Mouse (Mus musculus) lung, embryonic 16.5 days (tissue): ENCODE data around the gene Slc5a10. TPM values are rescaled to one million over a fixed set of nuclear protein-coding genes. Genes with fewer than 3 reads are reported as not detected.

Experiments
- ATAC-seq: fragments of 200-750 bp; cut with Nextera tagmentation; 2 replicates; pipeline ENCODE4 v1.8.0; 2017; ENCODE audit warnings: low read depth, mild to moderate bottlenecking, moderate library complexity
- H3K27ac ChIP-seq: fragments of 300-500 bp; sonication (generic); 2 replicates; pipeline ENCODE4 v1.5.1; 2014; ENCODE audit warnings: mild to moderate bottlenecking, control low read depth, low read length
- H3K27me3 ChIP-seq: fragments of 300-500 bp; sonication (generic); 2 replicates; pipeline ENCODE4 v1.6.1; 2014; ENCODE audit warnings: low read depth, low read length, mixed read lengths; ENCODE audit not compliant: control insufficient read depth, insufficient read depth
- H3K36me3 ChIP-seq: fragments of 300-500 bp; sonication (generic); 2 replicates; pipeline ENCODE4 v1.6.1; 2014; ENCODE audit warnings: low read length; ENCODE audit not compliant: control insufficient read depth, insufficient read depth
- H3K4me1 ChIP-seq: fragments of 300-500 bp; sonication (generic); replicated peaks from 2 replicates; pipeline ENCODE4 v1.6.1; 2014; ENCODE audit warnings: low read length, mixed read lengths; ENCODE audit not compliant: control insufficient read depth, insufficient read depth
- H3K4me2 ChIP-seq: fragments of 300-500 bp; sonication (generic); 2 replicates; pipeline ENCODE4 v1.6.1; 2014; ENCODE audit warnings: low read depth, low read length, control low read depth
- H3K4me3 ChIP-seq: fragments of 300-500 bp; sonication (generic); 2 replicates; pipeline ENCODE4 v1.5.1; 2014; ENCODE audit warnings: mild to moderate bottlenecking, low read length, control low read depth
- H3K9ac ChIP-seq: fragments of 300-500 bp; sonication (generic); 2 replicates; pipeline ENCODE4 v1.6.1; 2014; ENCODE audit warnings: low read length, control low read depth
- H3K9me3 ChIP-seq: fragments of 300-500 bp; sonication (generic); 2 replicates; pipeline ENCODE4 v1.6.1; 2016; ENCODE audit warnings: low read length; ENCODE audit not compliant: control insufficient read depth
- WGBS: fragments of 180-500 bp; shearing (Covaris S2); extraction: QIAGEN DNeasy Blood & Tissue Kit; methylation state at CpG from one replicate; pipeline ENCODE4 v1.1.7; 2014; 5-methylcytosine and 5-hydroxymethylcytosine counted together
- polyA plus RNA-seq: library from polyadenylated mRNA; unstranded; fragments of >200 nt; fragmentation: Nextera tagmentation; extraction: Ambion mirVana; gene quantifications from 2 replicates; pipeline ENCODE4 v1.2.1, GENCODE M21; 2015

The Slc5a10 gene
- polyA plus RNA-seq, 1 experiment from 2014 or later = 0.08 TPM

DNA sequence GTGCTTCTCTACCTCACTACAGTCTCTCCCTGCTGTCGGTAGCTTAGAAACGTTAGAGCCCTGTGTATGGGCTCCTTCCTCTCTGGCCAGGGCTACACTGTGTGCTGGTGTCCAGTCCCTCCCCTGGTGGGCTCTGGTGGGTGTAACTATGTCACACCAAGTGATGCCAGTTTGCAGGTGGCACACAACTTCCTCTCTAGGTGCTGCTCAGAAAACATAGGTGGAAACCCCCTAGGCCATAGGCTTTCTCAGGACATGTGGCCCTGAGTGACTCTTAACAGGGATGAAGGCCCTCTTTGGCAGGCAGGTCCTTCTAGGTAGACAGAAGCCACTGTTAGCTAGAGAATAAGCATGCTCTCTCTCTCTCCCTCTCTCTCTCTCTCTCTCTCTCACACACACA, 63.2 kb downstream of the Slc5a10 start:
- WGBS = 54% methylated on average over 2 of the region's 2 CpGs
- Histone ChIP-seq H3K4me2 (no peak overlapping the region), H3K27ac (no peak overlapping the region), H3K27me3 (no peaks in the 10 kb centered on the region), H3K4me1 (no peaks in the 10 kb centered on the region), H3K9ac (no peak overlapping the region), H3K36me3 (no peaks in the 10 kb centered on the region), H3K4me3 (no peak overlapping the region), H3K9me3 (no peaks in the 10 kb centered on the region)
- ATAC-seq = no peak

DNA sequence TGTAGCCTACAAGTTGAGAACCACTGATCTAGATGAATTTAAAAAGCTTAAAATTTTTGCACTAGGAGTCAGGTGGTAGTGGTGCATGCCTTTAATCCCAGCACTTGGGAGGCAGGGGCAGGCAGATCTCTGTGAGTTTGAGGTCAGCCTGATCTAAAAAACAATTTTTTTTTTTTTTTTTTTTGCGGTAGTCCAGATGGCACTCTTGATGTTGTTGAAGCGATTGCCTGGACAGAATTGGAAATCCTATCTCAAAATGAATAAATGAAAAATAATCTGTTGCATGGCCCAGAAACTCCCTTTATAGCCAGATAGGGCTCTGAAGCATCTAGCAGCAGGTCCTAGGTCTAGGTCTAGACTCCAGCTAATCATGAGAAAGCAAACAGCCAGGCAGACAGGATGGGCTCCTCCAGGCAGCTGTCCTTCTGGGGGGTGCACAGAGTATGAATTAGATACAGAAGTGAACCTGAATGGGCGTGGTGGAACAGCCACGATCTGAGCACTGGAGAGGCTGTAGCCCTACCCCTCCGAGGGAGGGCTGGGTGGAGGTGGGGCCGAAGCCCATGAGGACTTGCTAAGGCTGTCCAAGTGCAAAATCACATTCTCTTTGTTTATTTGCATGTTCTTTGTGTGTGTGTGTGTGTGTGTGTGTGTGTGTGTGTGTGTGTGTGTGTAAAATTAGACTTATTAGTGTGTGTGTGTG, 64.3 kb downstream of the Slc5a10 start:
- H3K9me3 ChIP-seq = no peaks in the 10 kb centered on the region
- no peaks in the 10 kb centered on the region for H3K4me1 ChIP-seq
- ATAC-seq = no peak
- H3K4me2 ChIP-seq = no peak overlapping the region
- H3K4me3 ChIP-seq = no peak overlapping the region
- H3K9ac ChIP-seq = no peak overlapping the region
- WGBS = 53% methylated on average over 6 of the region's 6 CpGs
- H3K27me3 ChIP-seq = no peaks in the 10 kb centered on the region
- H3K27ac ChIP-seq = no peak overlapping the region
- H3K36me3 ChIP-seq = no peaks in the 10 kb centered on the region

DNA sequence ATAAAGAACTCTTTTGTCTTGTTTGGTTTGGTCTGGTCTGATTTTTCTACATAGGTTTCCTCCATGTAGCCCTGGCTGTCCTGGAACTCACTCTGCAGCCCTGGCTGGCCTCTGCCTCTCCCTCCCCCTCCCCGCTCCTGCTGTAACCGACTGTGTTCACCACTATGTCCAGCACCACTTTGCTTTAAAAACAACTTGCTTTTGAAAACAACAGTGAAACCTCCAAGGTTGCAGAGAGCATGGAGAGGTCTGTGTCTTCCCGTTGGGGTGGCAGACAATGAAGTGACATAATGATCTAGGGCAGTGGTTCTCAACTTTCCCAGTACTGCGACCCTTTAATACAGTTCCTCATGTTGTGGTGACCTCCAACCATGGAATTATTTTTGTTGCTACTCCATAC, 65.0 kb downstream of the Slc5a10 start:
- Histone ChIP-seq H3K4me2 (peak overlapping the region; percentile 51), H3K27me3 (no peaks in the 10 kb centered on the region), H3K36me3 (no peaks in the 10 kb centered on the region), H3K9me3 (no peaks in the 10 kb centered on the region), H3K27ac (no peak overlapping the region), H3K9ac (no peak overlapping the region), H3K4me3 (no peak overlapping the region), H3K4me1 (no peaks in the 10 kb centered on the region)
- ATAC-seq = no peak
- WGBS = 59% methylated on average over 4 of the region's 4 CpGs

DNA sequence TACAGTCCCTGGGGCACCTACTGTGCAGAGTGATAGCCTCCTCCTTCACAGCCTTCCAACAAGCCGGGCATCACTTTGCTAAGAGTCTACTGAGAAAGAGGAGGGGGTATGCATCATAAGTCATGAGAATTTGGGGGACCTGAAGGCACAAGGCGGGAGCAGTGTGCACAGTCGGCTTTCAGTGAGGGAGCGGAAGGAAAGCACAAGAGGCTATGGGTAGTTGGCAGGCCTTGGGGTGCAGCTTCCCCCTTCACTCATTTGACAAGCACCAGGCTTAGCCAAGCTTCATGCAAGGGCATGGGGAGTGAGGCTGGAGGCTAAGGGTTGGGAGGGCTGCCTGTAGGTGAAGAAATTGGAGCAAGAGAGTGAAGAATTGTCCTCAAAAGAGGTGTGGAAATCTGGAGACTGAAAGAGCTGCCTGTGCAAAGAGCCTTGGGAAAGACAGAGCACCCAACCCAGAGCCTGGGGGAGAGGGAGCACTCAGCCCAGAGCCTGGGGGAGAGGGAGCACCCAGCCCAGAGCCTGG, 65.8 kb downstream of the Slc5a10 start:
- H3K4me2 ChIP-seq = peak overlapping the region; percentile 51
- H3K27me3 ChIP-seq = no peaks in the 10 kb centered on the region
- H3K36me3 ChIP-seq = no peaks in the 10 kb centered on the region
- no peak for ATAC-seq
- peak overlapping the region; percentile 44; the same call in 1 of the 2 replicates for H3K9ac ChIP-seq
- no peak overlapping the region for H3K27ac ChIP-seq
- H3K9me3 ChIP-seq = no peaks in the 10 kb centered on the region
- H3K4me1 ChIP-seq = no peaks in the 10 kb centered on the region
- H3K4me3 ChIP-seq = peak overlapping the region; percentile 49
- WGBS = 74% methylated on average over 4 of the region's 4 CpGs

DNA sequence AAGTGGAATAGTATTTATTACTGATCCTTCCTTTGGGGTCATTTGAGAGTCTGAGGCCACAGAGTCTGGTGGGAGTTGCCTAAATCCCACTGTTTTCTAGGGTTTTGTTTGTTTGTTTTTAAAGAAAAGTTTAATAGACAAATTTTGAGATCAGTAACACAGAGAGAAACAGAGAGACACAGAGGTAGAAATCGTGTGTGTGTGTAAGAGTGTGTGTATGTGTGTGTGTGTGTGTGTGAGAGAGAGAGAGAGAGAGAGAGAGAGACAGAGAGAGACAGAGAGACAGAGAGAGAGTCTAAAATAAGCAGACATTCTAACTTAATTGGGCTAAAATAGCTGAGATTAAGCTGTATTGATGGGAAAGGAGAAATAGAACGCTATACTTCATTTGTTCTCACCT, 67.1 kb downstream of the Slc5a10 start:
- Histone ChIP-seq H3K9me3 (no peaks in the 10 kb centered on the region), H3K9ac (peak overlapping the region; percentile 60), H3K36me3 (no peaks in the 10 kb centered on the region), H3K4me3 (peak overlapping the region; percentile 49), H3K4me2 (peak overlapping the region; percentile 51), H3K4me1 (no peaks in the 10 kb centered on the region), H3K27ac (peak overlapping the region; percentile 44), H3K27me3 (no peaks in the 10 kb centered on the region)
- ATAC-seq = no peak
- 58% methylated on average over 2 of the region's 2 CpGs for WGBS

DNA sequence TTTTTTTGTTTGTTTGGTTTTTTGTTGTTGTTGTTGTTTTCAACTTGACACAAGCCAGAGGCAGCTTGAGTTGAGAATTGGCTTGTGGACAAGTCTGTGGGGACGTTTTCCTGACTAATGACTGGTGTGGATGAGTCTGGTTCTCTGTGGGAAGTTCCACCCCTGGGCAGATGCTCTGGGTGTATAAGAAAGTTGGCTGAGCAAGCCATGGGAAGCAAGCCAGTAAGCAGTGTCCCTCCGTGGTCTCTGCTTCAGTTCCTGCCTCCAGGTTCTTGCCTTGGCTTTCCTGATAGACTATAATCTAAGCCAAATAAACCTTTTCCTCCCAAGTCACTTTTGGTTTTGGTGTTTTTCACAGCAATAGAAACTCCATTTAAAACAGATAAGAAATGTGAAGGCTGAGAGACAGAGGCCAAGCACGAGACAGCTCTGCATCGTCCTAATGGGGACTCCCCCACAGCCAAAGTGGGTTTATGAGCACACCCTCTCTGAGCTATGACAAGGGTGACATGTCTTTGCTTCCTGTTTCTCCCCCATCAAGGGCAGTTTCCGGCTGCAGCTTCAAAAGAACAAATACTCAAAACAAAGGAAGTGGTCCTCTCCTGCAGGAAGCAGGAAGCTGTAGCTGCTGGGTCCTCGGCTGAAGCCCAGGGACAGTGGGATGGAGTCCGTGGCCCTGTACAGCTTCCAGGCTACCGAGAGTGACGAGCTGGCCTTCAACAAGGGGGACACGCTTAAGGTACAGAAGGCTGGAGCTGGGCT, 67.8 kb downstream of the Slc5a10 start, which contains the start of gene Grap:
TSS of gene Grap (plus strand) at position 580 of the 762 bp plus-strand sequence.
- H3K4me1 ChIP-seq = no peaks in the 10 kb centered on the region
- H3K4me3 ChIP-seq = peak within 1 kb of the TSS; percentile 49
- no peaks in the 10 kb centered on the region for H3K27me3 ChIP-seq
- peak; percentile 69 for ATAC-seq
- H3K4me2 ChIP-seq = peak within 1 kb of the TSS; percentile 51
- 38% methylated on average over 10 of the region's 10 CpGs for WGBS
- peak within 1 kb of the TSS; percentile 60 for H3K9ac ChIP-seq
- H3K9me3 ChIP-seq = no peaks in the 10 kb centered on the region
- no peaks in the 10 kb centered on the region for H3K36me3 ChIP-seq
- H3K27ac ChIP-seq = peak within 1 kb of the TSS; percentile 44

DNA sequence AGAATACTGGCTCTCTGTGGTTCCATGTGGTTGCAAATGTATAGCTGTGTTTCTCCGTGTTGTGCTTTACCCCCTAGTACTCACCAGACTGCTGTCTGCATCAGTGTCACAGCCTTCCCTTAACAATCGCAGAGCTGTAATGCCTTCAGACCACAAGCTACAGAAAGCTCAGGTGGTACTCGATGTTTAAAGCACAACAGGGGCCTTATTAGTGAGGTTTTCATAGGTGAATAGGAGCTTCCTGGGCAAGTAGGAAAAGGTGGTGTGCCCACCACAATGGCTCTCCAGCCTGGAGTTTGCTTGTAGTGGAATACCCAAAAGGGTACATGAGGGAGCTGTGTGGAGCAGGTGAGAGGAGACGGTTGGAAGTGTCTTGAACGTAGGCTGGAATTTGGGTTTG, 68.4 kb downstream of the Slc5a10 start:
- Histone ChIP-seq H3K9me3 (no peaks in the 10 kb centered on the region), H3K9ac (no peak overlapping the region), H3K4me3 (no peak overlapping the region), H3K4me2 (no peak overlapping the region), H3K4me1 (no peaks in the 10 kb centered on the region), H3K36me3 (no peaks in the 10 kb centered on the region), H3K27ac (peak overlapping the region; percentile 44; the same call in 1 of the 2 replicates), H3K27me3 (no peaks in the 10 kb centered on the region)
- 87% methylated on average over 5 of the region's 5 CpGs for WGBS
- ATAC-seq = no peak

DNA sequence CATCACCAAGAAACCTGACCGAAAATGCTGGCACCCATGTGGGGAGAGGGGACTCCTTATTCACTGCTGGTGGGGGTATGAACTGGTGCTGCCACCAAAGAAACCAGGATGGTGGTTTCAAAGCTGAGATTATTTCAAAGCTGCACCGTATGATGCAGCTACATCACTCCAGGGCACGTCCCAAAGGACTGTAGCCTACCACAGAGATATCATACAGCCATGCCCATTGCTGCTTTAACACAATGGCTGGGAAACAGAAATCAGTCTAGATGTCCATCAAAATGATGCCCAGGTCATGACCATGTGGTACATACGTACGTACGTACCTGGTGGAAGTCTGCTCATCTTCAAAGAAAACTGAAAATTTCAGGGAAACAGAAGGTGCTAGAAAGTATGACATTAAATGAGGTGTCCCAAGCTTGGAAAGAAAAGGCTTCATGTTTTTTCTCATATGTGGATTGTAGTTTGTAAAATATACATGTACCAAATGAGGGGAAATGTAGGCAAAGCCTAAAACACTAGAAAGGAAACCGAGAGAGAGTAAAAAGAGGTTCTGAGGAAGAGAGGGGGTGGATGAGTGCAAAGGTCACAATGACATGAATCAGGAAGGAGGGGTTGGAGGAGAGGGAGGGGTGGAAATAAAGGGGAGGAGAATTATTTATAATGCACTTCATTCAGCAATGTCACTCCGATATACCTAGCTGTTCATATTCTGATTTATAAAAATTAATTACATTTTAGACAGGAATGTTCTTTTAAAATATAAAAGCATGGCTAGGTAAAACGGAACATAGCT, 70.0 kb downstream of the Slc5a10 start:
- Histone ChIP-seq H3K9me3 (no peaks in the 10 kb centered on the region), H3K9ac (no peak overlapping the region), H3K4me3 (no peak overlapping the region), H3K27ac (no peak overlapping the region), H3K4me2 (no peak overlapping the region), H3K4me1 (no peaks in the 10 kb centered on the region), H3K36me3 (no peaks in the 10 kb centered on the region), H3K27me3 (no peaks in the 10 kb centered on the region)
- WGBS = 78% methylated on average over 9 of the region's 9 CpGs
- ATAC-seq = no peak

DNA sequence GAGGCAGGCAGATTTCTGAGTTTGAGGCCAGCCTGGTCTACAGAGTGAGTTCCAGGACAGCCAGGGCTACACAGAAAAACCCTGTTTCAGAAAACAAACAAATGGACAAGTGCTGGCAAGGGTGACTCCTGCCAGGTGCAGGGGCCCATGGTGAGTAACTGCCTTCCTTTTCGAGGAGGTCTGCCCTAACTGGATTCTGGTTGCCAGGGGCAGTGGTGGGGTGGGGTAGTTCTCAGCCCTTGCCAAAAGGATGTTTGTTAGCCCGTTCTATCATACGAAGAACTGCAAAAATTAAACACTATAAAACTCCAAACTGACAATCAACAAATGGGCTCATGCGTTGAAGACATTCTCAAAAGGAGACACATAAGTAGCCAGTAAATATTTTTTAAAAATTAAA, 71.0 kb downstream of the Slc5a10 start:
- H3K4me1 ChIP-seq = no peaks in the 10 kb centered on the region
- no peak overlapping the region for H3K9ac ChIP-seq
- 75% methylated on average over 4 of the region's 4 CpGs for WGBS
- no peak overlapping the region for H3K27ac ChIP-seq
- H3K36me3 ChIP-seq = no peaks in the 10 kb centered on the region
- no peaks in the 10 kb centered on the region for H3K27me3 ChIP-seq
- H3K4me2 ChIP-seq = no peak overlapping the region
- H3K4me3 ChIP-seq = no peak overlapping the region
- H3K9me3 ChIP-seq = no peaks in the 10 kb centered on the region
- no peak for ATAC-seq
